15 mouse cellular contexts compared by ENCODE assay signal in the genomic region with DNA sequence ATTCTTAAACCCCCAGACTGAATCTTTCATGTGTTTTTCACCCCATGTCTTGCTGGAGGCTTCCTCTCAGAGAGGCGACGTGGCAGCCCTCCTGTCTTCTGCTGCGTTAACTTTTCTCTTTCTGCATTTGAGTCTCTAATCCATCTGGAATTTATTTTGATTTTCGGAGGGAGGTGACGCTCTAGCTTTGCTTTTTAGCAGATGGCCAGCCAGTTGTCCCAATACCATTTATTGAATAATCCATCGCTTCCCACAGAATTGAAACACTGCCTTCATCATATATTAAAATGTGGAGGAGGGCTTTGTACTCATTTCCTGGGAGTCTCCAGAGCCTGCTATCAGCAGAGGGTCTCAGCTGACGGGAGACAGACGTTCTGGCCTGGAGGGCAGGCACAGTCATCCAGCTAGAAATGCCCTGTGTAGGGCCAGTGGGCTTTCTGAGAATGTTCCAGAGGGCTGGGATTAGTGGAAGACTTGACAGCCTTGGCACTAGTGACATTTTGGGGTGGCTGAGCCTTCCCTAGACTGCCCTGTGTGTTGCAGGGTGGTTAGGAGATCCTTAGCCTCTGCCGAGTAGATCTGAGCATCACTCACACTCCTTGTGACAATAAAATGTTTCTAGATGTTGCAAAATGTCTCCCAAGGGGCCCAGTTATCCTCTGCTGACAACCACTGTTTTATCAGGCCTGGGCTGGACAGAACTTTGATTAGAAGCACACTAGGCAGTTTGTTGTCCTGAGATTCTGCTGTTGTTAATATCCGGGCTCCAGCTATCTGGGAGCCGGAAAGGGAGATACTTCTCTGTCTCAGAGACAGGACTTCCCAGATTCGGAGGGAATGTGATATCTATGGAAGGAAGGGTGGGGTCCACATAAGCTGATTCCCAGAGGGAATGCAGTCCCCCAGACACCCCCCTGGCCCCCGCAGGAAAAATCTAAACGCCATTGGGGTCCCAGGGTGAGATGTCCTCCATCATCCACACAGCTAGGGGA. TPM values are rescaled to one million over a fixed set of nuclear protein-coding genes. Genes with fewer than 3 reads are reported as not detected.
DNase-seq lines count a peak whose midpoint lies in the region; ATAC-seq and TF ChIP-seq lines count a peak whose summit lies in the region.
"Had no signal": no experiment of that assay in that cellular context is flagged by ENCODE, and none has a peak within 500 bp of the region (broad histone marks: within the 10 kb centered on the region; RNA-seq: fewer than 3 reads in every experiment).

No protein-coding gene starts in this region.

- peak; percentile 43; the same call in 1 of the 2 replicates for ATAC-seq in forebrain, embryonic 15.5 days (replicated peaks)
- no peak for ATAC-seq in forebrain, embryonic 12.5 days (ENCODE audit: low FRiP score)

- TF ChIP-seq CTCF in testis, adult 2 months (IDR thresholded peaks at IDR 0.05; ENCODE audit: control insufficient read depth, insufficient read depth, insufficient replicate concordance, low read depth, low read length): no peak

- no peak overlapping the region for H3K9ac ChIP-seq in forebrain, embryonic 15.5 days (replicated peaks)
- H3K9ac ChIP-seq in forebrain, embryonic 12.5 days: no peak overlapping the region

- peak; percentile 56 to 80 for DNase-seq in layer of hippocampus, adult 18-20 months (ENCODE audit: low spot score in 2 of 2)
- DNase-seq in layer of hippocampus, postnatal 36 days: no peak
- no peak for DNase-seq in testis, postnatal 10 days (ENCODE audit: low spot score)
- no peak for DNase-seq in right cerebral cortex, postnatal 14 days
- no peak for DNase-seq in frontal cortex, postnatal 36 days (ENCODE audit: low spot score in 2 of 2)
- DNase-seq: adrenal gland, adult 2 months; cerebellum, adult 8-10 months; heart, postnatal 36 days; kidney, adult 11 months; kidney, postnatal 36 days; lung, adult 18-20 months; right cerebral cortex, adult 18-20 months had no signal

- no peaks in the 10 kb centered on the region for H3K27me3 ChIP-seq in forebrain, embryonic 15.5 days
- no peaks in the 10 kb centered on the region for H3K27me3 ChIP-seq in forebrain, embryonic 12.5 days
- H3K27me3 ChIP-seq in testis, adult 2 months (ENCODE audit: control insufficient read depth, insufficient read depth, low read length): no peaks in the 10 kb centered on the region

- H3K4me3 ChIP-seq in forebrain, embryonic 15.5 days: no peak overlapping the region
- H3K4me3 ChIP-seq in forebrain, embryonic 12.5 days (replicated peaks): no peak overlapping the region
- H3K4me3 ChIP-seq in testis, adult 2 months (ENCODE audit: control insufficient read depth, low read depth, low read length): no peak overlapping the region

- H3K4me1 ChIP-seq in forebrain, embryonic 15.5 days: no peaks in the 10 kb centered on the region
- H3K4me1 ChIP-seq in forebrain, embryonic 12.5 days: peaks cover 3% of the 10 kb centered on the region; the same call in 1 of the 2 replicates
- no peaks in the 10 kb centered on the region for H3K4me1 ChIP-seq in testis, adult 2 months (ENCODE audit: control insufficient read depth, insufficient read depth, low read length)

- no peaks in the 10 kb centered on the region for H3K9me3 ChIP-seq in forebrain, embryonic 15.5 days
- H3K9me3 ChIP-seq in forebrain, embryonic 12.5 days: no peaks in the 10 kb centered on the region

- no peaks in the 10 kb centered on the region for H3K36me3 ChIP-seq in forebrain, embryonic 15.5 days
- no peaks in the 10 kb centered on the region for H3K36me3 ChIP-seq in forebrain, embryonic 12.5 days (replicated peaks)
- H3K36me3 ChIP-seq in testis, adult 2 months (ENCODE audit: control insufficient read depth, insufficient read depth, low read length): no peaks in the 10 kb centered on the region

- 71% methylated on average over 14 of the region's 14 CpGs for WGBS in forebrain, embryonic 15.5 days
- 82% methylated on average over 14 of the region's 14 CpGs for WGBS in forebrain, embryonic 12.5 days

- H3K4me2 ChIP-seq in forebrain, embryonic 15.5 days (replicated peaks): no peak overlapping the region
- no peak overlapping the region for H3K4me2 ChIP-seq in forebrain, embryonic 12.5 days

- peak overlapping the region; percentile 2; the same call in 1 of the 2 replicates for H3K27ac ChIP-seq in forebrain, embryonic 15.5 days (replicated peaks)
- H3K27ac ChIP-seq in forebrain, embryonic 12.5 days: no peak overlapping the region
- peak overlapping the region; percentile 38; the same call in 1 of the 2 replicates for H3K27ac ChIP-seq in testis, adult 2 months (ENCODE audit: control insufficient read depth, insufficient read depth, low read depth, low read length)

- no peak for TF ChIP-seq POLR2A in testis, adult 2 months (IDR thresholded peaks at IDR 0.05; ENCODE audit: control insufficient read depth, low read depth, low read length)

RNA-seq across cellular contexts. Expression of gene Prkcb, which starts 58.0 kb away (rescaled TPM):
- polyA plus RNA-seq in forebrain, embryonic 15.5 days (2015; fragmentation: Nextera tagmentation; extraction: Ambion mirVana): 42.9 and 48.6 TPM in 2 replicates
- polyA plus RNA-seq in forebrain, embryonic 12.5 days (2016; fragmentation: Nextera tagmentation; extraction: Ambion mirVana): 18.5 and 20.5 TPM in 2 replicates
- 100 to 1,000 TPM; 741 to 778 TPM for total RNA-seq in layer of hippocampus, adult 18-20 months (2021)
- total RNA-seq in layer of hippocampus, postnatal 36 days (2021): 100 to 1,000 TPM; 805 to 833 TPM
- 3.4 and 4.2 TPM in 2 replicates for polyA plus RNA-seq in testis, adult 2 months (2012; rRNA removed)

Comparison
In these comparisons a context has a peak if more than half of its experiments do, and no peak if none do; other contexts are left out.
1. DNase-seq: peak in layer of hippocampus, adult 18-20 months (2 of 2); none in layer of hippocampus, postnatal 36 days (0 of 2), testis, postnatal 10 days (single experiment), right cerebral cortex, postnatal 14 days (single experiment) and frontal cortex, postnatal 36 days (0 of 2).